Mouse (Mus musculus): ENCODE results near the gene Chst13.
A peak's percentile ranks its signal among the peaks of the same experiment; 100 is the strongest.

The Chst13 gene

DNA sequence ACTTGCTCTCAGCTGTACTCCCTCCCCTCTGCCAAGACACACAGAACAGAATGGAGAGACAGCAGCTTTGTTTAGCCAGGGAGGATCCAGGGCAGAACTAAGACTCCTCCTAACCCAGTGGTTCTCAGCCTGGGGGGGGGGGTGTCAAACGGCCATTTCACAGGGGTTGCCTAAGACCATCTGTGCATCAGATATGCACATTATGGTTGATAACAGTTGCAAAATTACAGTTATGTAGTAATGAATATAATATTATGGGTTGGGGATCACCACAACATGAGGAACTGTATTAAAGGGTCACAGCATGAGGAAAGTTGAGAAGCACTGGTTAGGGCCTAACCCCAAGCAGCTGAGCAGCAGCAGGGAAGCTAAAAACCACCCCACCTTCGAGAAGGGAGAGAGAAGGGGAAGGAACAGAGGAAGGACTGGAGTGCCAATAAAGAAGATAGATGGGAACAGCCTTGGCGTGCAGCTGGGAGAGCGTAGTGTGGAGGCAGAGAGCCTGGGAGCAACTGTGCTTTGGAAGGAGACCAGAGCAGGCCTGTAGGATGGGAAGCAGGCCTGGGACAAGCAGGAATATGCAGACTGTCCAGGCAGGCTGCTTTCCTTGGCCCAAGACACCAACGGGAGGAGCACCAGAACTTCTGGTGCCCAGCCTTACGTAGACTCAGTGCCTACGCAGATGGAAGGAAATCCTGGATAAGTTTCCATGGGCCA lies 5.4 kb downstream of the Chst13 start:
- no peak for DNase-seq (ENCODE audit: low spot score)

DNA sequence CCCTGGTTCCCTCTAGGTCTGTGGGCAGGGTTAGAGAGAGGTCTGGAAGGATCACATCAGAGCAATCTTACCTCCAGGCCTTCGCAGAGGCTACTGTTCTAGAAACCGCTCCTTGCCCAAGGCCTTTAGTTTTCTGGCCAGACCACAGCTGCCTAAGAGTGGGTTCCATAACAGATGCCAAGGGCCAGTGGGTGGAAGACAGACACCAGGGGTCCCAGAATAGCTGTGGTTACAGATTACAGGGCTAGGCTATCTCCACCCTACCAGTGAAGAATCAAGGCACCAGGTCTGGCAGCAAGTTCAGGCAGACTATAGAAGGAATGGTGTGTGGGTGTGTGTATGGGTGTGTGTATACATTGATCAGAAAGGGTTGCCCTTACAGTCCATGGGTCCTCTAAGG lies 6.0 kb downstream of the Chst13 start:
- DNase-seq (ENCODE audit: low spot score): no peak

- DNase-seq (ENCODE audit: low spot score): no peak
These were observed 7.3 kb downstream of the Chst13 start for GRCm38 (mm10) chr6:90317510-90318258.

DNA sequence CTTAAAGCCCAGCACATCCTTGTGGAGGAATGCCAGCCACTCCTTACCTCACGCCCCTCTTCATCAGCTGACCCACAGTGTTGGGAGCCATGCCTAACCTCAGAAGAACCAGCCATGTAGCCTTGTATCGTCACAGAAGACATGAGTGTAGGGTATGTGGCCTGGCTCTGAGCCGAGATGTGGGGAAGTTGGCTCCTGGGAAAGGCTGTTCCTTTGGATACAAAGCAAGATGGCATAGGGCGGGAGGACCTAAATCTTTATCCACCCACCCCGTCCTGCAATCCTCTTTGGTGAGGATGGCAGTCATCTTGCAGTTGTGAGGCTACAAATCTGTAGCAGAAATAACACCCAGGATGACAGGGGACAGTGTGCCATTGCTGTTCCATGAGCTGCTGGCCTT lies 9.0 kb downstream of the Chst13 start:
- DNase-seq (ENCODE audit: low spot score): no peak

- DNase-seq (ENCODE audit: low spot score): no peak
These were observed 15.9 kb downstream of the Chst13 start for GRCm38 (mm10) chr6:90308839-90309778.

GRCm38 (mm10) chr6:90306315-90306975 lies 18.5 kb downstream of the Chst13 start:
- DNase-seq (ENCODE audit: low spot score): no peak

- DNase-seq (ENCODE audit: low spot score): no peak
These were observed 24.1 kb downstream of the Chst13 start, which contains the start of gene BC048671 for GRCm38 (mm10) chr6:90300919-90301318. BC048671 (plus strand) TSS chr6:90301219.

- DNase-seq (ENCODE audit: low spot score): peak; percentile 30
These were observed 36.7 kb downstream of the Chst13 start for GRCm38 (mm10) chr6:90288265-90288664.

Data from retina, embryonic 14.5 days (tissue).